Mouse (Mus musculus): ENCODE measurements around the gene Sh3bp2.

GRCm38 (mm10) chr5:34542166-34542565 is 16.5 kb downstream of the Sh3bp2 start:
- TF ChIP-seq CTCF (IDR thresholded peaks at IDR 0.05; ENCODE audit: extremely low read depth, insufficient read length, insufficient replicate concordance, low read depth, low read length) (no peak), POLR2A (IDR thresholded peaks at IDR 0.05; ENCODE audit: low read depth, low read length) (no peak)

All from small intestine, adult 2 months (tissue).